Mouse (Mus musculus) stomach, embryonic 15.5 days (tissue): ENCODE measurements around the gene S100a8. TPM values are rescaled to one million over a fixed set of nuclear protein-coding genes. Genes with fewer than 3 reads are reported as not detected.

ENCODE experiments used
- ATAC-seq: fragments of 200-750 bp; cut with Nextera tagmentation; 2 replicates; pipeline ENCODE4 v1.8.0; 2017; ENCODE audit warnings: low read depth, moderate number of reproducible peaks, moderate TSS enrichment; ENCODE audit not compliant: insufficient read depth, low FRiP score
- H3K27ac ChIP-seq: fragments of 300-500 bp; sonication (generic); 2 replicates; pipeline ENCODE4 v1.5.1; 2015; ENCODE audit warnings: mild to moderate bottlenecking, inconsistent platforms
- H3K27me3 ChIP-seq: fragments of 300-500 bp; sonication (generic); replicated peaks from 2 replicates; pipeline ENCODE4 v1.6.1; 2015; ENCODE audit warnings: inconsistent platforms
- H3K36me3 ChIP-seq: fragments of 300-500 bp; sonication (generic); 2 replicates; pipeline ENCODE4 v1.6.1; 2015; ENCODE audit warnings: inconsistent platforms
- H3K4me1 ChIP-seq: fragments of 300-500 bp; sonication (generic); 2 replicates; pipeline ENCODE4 v1.6.1; 2015; ENCODE audit warnings: inconsistent platforms
- H3K4me2 ChIP-seq: fragments of 300-500 bp; sonication (generic); 2 replicates; pipeline ENCODE4 v1.6.1; 2015; ENCODE audit warnings: mild to moderate bottlenecking, inconsistent platforms
- H3K4me3 ChIP-seq: fragments of 300-500 bp; sonication (generic); replicated peaks from 2 replicates; pipeline ENCODE4 v1.5.1; 2015; ENCODE audit warnings: inconsistent platforms
- H3K9ac ChIP-seq: fragments of 300-500 bp; sonication (generic); 2 replicates; pipeline ENCODE4 v1.6.1; 2015; ENCODE audit warnings: inconsistent platforms
- H3K9me3 ChIP-seq: fragments of 300-500 bp; sonication (generic); 2 replicates; pipeline ENCODE4 v1.6.1; 2016; ENCODE audit warnings: inconsistent platforms
- WGBS: fragments of 180-500 bp; shearing (Covaris S2); methylation state at CpG from one replicate; pipeline ENCODE4 v1.1.7; 2015; 5-methylcytosine and 5-hydroxymethylcytosine counted together
- polyA plus RNA-seq: library from polyadenylated mRNA; unstranded; fragments of >200 nt; fragmentation: Nextera tagmentation; extraction: Ambion mirVana; gene quantifications from 2 replicates; pipeline ENCODE4 v1.2.1, GENCODE M21; 2015

The S100a8 gene
- polyA plus RNA-seq, 1 experiment from 2014 or later: 384 TPM

GRCm38 (mm10) chr3:90693496-90693895, 24.7 kb downstream of the S100a8 start:
- no peak overlapping the region for H3K4me3 ChIP-seq
- H3K36me3 ChIP-seq: no peaks in the 10 kb centered on the region
- no peak overlapping the region for H3K4me2 ChIP-seq
- no peaks in the 10 kb centered on the region for H3K27me3 ChIP-seq
- 74% methylated on average over 2 of the region's 2 CpGs for WGBS
- no peaks in the 10 kb centered on the region for H3K4me1 ChIP-seq
- H3K27ac ChIP-seq: no peak overlapping the region
- no peak for ATAC-seq
- no peaks in the 10 kb centered on the region for H3K9me3 ChIP-seq
- no peak overlapping the region for H3K9ac ChIP-seq

- no peak within 1 kb of the TSS for H3K9ac ChIP-seq
- H3K4me3 ChIP-seq: no peak within 1 kb of the TSS
- no peak within 1 kb of the TSS for H3K4me2 ChIP-seq
- ATAC-seq: no peak
- H3K9me3 ChIP-seq: no peaks in the 10 kb centered on the region
- 59% methylated on average over 3 of the region's 3 CpGs for WGBS
- H3K27ac ChIP-seq: no peak within 1 kb of the TSS
- H3K27me3 ChIP-seq: no peaks in the 10 kb centered on the region
- H3K36me3 ChIP-seq: no peaks in the 10 kb centered on the region
- H3K4me1 ChIP-seq: no peaks in the 10 kb centered on the region
Observed at GRCm38 (mm10) chr3:90695613-90696012, 26.8 kb downstream of the S100a8 start, which contains the start of gene S100a9. TSS of gene S100a9 (minus strand) at chr3:90695721.

- Histone ChIP-seq H3K9ac (no peak overlapping the region), H3K27ac (no peak overlapping the region), H3K4me3 (no peak overlapping the region), H3K4me1 (no peaks in the 10 kb centered on the region), H3K36me3 (no peaks in the 10 kb centered on the region), H3K27me3 (no peaks in the 10 kb centered on the region), H3K4me2 (no peak overlapping the region), H3K9me3 (no peaks in the 10 kb centered on the region)
- no peak for ATAC-seq
- WGBS: 81% methylated on average over 2 of the region's 2 CpGs
Observed at GRCm38 (mm10) chr3:90702244-90702643, 33.5 kb downstream of the S100a8 start.

- H3K27ac ChIP-seq: no peak overlapping the region
- WGBS: 22% methylated on average over 4 of the region's 4 CpGs
- H3K27me3 ChIP-seq: no peaks in the 10 kb centered on the region
- H3K9ac ChIP-seq: no peak overlapping the region
- no peak for ATAC-seq
- no peaks in the 10 kb centered on the region for H3K4me1 ChIP-seq
- H3K4me3 ChIP-seq: no peak overlapping the region
- H3K4me2 ChIP-seq: no peak overlapping the region
- H3K9me3 ChIP-seq: no peaks in the 10 kb centered on the region
- H3K36me3 ChIP-seq: no peaks in the 10 kb centered on the region
Observed at GRCm38 (mm10) chr3:90708523-90709202, 39.9 kb downstream of the S100a8 start.

DNA sequence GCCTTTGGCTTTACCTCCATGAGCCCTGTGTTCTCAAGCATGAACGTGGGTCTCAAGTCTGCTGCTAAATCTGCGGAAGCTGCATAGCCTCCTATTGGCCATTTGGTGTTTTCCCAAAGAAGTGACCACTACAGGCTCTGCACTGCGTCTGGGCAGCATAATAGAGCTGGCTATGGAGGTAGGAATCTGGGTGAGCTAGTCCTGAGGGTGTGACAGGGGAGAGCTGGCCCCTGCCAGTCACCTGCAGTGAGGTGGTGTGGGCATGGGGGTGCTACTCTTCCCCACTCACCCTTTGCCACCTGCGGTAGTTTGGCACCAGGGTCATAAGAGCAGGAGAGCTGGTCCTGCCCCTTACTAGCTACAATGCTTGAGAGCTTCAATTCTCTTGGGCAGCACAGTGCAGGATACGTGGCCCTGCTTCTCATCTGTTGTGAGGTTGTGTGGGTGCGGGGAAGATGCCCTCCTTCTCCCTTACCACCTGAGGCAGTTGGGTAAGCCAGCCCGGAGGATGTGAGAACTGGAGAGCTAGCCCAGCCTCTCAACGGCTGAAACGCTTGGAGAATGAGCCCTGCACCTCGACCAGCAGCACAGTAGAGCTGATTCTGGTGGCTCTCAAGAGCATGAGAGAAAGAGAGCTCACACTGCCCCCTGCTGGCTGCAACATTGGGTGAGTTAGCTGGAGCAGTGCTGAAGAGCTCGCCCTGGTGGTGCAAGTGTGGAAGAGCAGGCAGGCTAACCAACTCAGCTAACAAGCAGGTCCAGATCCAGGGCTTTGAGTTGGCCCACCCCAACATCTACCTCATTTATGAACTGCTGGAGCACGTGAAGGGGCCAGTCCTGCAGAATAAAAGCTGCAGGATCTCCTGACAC, 41.0 kb downstream of the S100a8 start:
- WGBS: 46% methylated on average over 12 of the region's 12 CpGs
- Histone ChIP-seq H3K27ac (no peak overlapping the region), H3K9ac (no peak overlapping the region), H3K4me3 (no peak overlapping the region), H3K27me3 (no peaks in the 10 kb centered on the region), H3K36me3 (no peaks in the 10 kb centered on the region), H3K9me3 (no peaks in the 10 kb centered on the region), H3K4me2 (no peak overlapping the region), H3K4me1 (no peaks in the 10 kb centered on the region)
- peak; percentile 27; the same call in 1 of the 2 replicates for ATAC-seq

Other genes starting within 250 kb of the S100a8 start
- 27.0 and 29.2 TPM in 2 replicates for gene Ints3, start 235.4 kb upstream of the S100a8 start, polyA plus RNA-seq
- 5.3 and 5.7 TPM in 2 replicates for gene Npr1, start 203.1 kb upstream of the S100a8 start, polyA plus RNA-seq
- gene Ilf2, start 192.9 kb upstream of the S100a8 start, polyA plus RNA-seq: 151 and 168 TPM in 2 replicates
- 71.6 and 78.5 TPM in 2 replicates for gene Snapin, start 177.9 kb upstream of the S100a8 start, polyA plus RNA-seq
- 126 and 134 TPM in 2 replicates for gene Chtop, start 159.5 kb upstream of the S100a8 start, polyA plus RNA-seq
- 66.9 and 75.9 TPM in 2 replicates for gene S100a1, start 154.6 kb upstream of the S100a8 start, polyA plus RNA-seq
- gene S100a13, start 154.5 kb upstream of the S100a8 start, polyA plus RNA-seq: 34.7 and 39.0 TPM in 2 replicates
- 43.9 and 74.6 TPM in 2 replicates for gene S100a14, start 142.1 kb upstream of the S100a8 start, polyA plus RNA-seq
- gene S100a16, start 131.7 kb upstream of the S100a8 start, polyA plus RNA-seq: 225 and 274 TPM in 2 replicates
- 0.77 and 1.2 TPM in 2 replicates for gene S100a3, start 108.4 kb upstream of the S100a8 start, polyA plus RNA-seq
- not detected in 2 replicates for gene S100a2, start 78.7 kb upstream of the S100a8 start, polyA plus RNA-seq
- not detected in 2 replicates for gene Gm42674, start 67.1 kb upstream of the S100a8 start, polyA plus RNA-seq
- 13.0 and 13.6 TPM in 2 replicates for gene S100a4, start 65.2 kb upstream of the S100a8 start, polyA plus RNA-seq
- gene S100a5, start 60.5 kb upstream of the S100a8 start, polyA plus RNA-seq: 4.5 and 6.5 TPM in 2 replicates
- 503 and 642 TPM in 2 replicates for gene S100a6, start 56.1 kb upstream of the S100a8 start, polyA plus RNA-seq
- 0.61 and 2.8 TPM in 2 replicates for gene S100a7a, start 15.0 kb upstream of the S100a8 start, polyA plus RNA-seq
- gene S100a9, start 26.7 kb downstream of the S100a8 start, polyA plus RNA-seq: 183 and 235 TPM in 2 replicates
- gene Pglyrp4, start 57.9 kb downstream of the S100a8 start, polyA plus RNA-seq: 0.09 TPM in 1 of 2 replicates, not detected in the other
- gene Gm5849, start 108.9 kb downstream of the S100a8 start, polyA plus RNA-seq: not detected in 2 replicates